Mouse (Mus musculus) kidney, postnatal 10 days (tissue): Measurements from ENCODE around the gene Gm8011.
"Not testable (repeated sequence)": the region's sequence is repeated elsewhere in the genome, so short reads cannot be mapped to it uniquely, and the experiment has no call there.

Experiments
- DNase-seq: peaks from one replicate; pipeline ENCODE4 v3.0.0; 2021; ENCODE audit warnings: mixed read lengths

The Gm8011 gene

GRCm38 (mm10) chr14:42463581-42463980 is at the start of gene Gm8011:
Gene Gm8011 (plus strand): TSS chr14:42463881.
- DNase-seq = not testable (repeated sequence)

DNA sequence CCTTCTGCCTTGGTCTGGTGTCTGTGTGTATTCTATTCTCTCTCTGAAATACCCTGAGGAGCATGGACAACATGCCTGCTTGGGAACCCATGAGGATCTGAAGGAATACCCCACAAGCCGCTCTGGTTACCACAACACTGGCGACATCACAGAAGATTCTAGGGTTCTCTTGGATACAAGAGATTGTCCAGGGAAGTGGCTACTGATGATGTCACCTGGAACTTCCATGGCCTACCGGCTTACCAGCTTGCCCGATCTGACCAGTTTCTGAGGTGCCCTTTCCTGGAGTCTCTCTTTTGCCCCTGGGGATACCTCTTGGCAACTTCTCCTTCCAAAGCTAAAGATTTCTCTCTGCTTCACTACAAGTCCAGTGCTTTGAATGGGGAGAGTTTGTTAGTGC is 24.1 kb upstream of the Gm8011 start, which contains the start of gene Gm8005:
TSS of gene Gm8005 (minus strand) at position 101 of the 400 bp plus-strand sequence.
- DNase-seq = not testable (repeated sequence)

DNA sequence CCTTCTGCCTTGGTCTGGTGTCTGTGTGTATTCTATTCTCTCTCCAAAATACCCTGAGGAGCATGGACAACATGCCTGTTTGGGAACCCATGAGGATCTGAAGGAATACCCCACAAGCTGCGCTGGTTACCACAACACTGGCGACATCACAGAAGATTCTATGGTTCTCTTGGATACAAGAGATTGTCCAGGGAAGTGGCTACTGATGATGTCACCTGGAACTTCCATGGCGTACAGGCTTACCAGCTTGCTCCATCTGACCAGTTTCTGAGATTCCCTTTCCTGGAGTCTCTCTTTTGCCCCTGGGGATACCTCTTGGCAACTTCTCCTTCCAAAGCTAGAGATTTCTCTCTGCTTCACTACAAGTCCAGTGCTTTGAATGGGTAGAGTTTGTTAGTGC is 38.6 kb downstream of the Gm8011 start, which contains the start of gene Gm8020:
TSS of gene Gm8020 (minus strand) at position 101 of the 400 bp plus-strand sequence.
- DNase-seq = not testable (repeated sequence)
